Mouse (Mus musculus): ENCODE measurements around the gene Agap1. TPM values are rescaled to one million over a fixed set of nuclear protein-coding genes. Genes with fewer than 3 reads are reported as not detected.

The Agap1 gene
- total RNA-seq, 2 experiments from 2014 or later: 49.2 to 71.7 TPM

- DNase-seq: no peak
These were observed 259.1 kb downstream of the Agap1 start for GRCm38 (mm10) chr1:89713681-89714080.

- DNase-seq: no peak
These were observed 259.8 kb downstream of the Agap1 start for GRCm38 (mm10) chr1:89714165-89714980.

GRCm38 (mm10) chr1:89716234-89716633 is 261.6 kb downstream of the Agap1 start:
- no peak for DNase-seq

GRCm38 (mm10) chr1:89717100-89717499 is 262.5 kb downstream of the Agap1 start:
- no peak for DNase-seq

GRCm38 (mm10) chr1:89718782-89719403 is 264.3 kb downstream of the Agap1 start:
- DNase-seq: no peak

- no peak for DNase-seq
These were observed 269.5 kb downstream of the Agap1 start for GRCm38 (mm10) chr1:89724141-89724540.

- DNase-seq: no peak
These were observed 269.9 kb downstream of the Agap1 start for GRCm38 (mm10) chr1:89724555-89724954.

- no peak for DNase-seq
These were observed 270.4 kb downstream of the Agap1 start for GRCm38 (mm10) chr1:89724957-89725356.

- DNase-seq: no peak
These were observed 273.9 kb downstream of the Agap1 start for GRCm38 (mm10) chr1:89728481-89728880.

- DNase-seq: peak; percentile 25 to 38
These were observed 276.1 kb downstream of the Agap1 start for GRCm38 (mm10) chr1:89730589-89731195.

GRCm38 (mm10) chr1:89734368-89734767 is 279.8 kb downstream of the Agap1 start:
- no peak for DNase-seq

GRCm38 (mm10) chr1:89735146-89735545 is 280.5 kb downstream of the Agap1 start:
- DNase-seq: peak; percentile 14 to 19

- DNase-seq: no peak
These were observed 281.4 kb downstream of the Agap1 start for GRCm38 (mm10) chr1:89736021-89736420.

- no peak for DNase-seq
These were observed 284.6 kb downstream of the Agap1 start for GRCm38 (mm10) chr1:89739067-89739774.

- no peak for DNase-seq
These were observed 285.1 kb downstream of the Agap1 start for GRCm38 (mm10) chr1:89739775-89740099.

GRCm38 (mm10) chr1:89742359-89742758 is 287.8 kb downstream of the Agap1 start:
- DNase-seq: no peak

GRCm38 (mm10) chr1:89746171-89746570 is 291.6 kb downstream of the Agap1 start:
- no peak for DNase-seq

GRCm38 (mm10) chr1:89749666-89750065 is 295.1 kb downstream of the Agap1 start:
- DNase-seq: no peak

GRCm38 (mm10) chr1:89750495-89750894 is 295.9 kb downstream of the Agap1 start:
- no peak for DNase-seq

GRCm38 (mm10) chr1:89750921-89751320 is 296.3 kb downstream of the Agap1 start:
- DNase-seq: no peak

GRCm38 (mm10) chr1:89751344-89751743 is 296.7 kb downstream of the Agap1 start:
- DNase-seq: no peak

GRCm38 (mm10) chr1:89752659-89753058 is 298.1 kb downstream of the Agap1 start:
- no peak for DNase-seq

- DNase-seq: no peak
These were observed 300.8 kb downstream of the Agap1 start for GRCm38 (mm10) chr1:89755358-89755757.

Measured in adrenal gland, postnatal 36 days (tissue).